Mouse (Mus musculus) cerebellum, postnatal 36 days (tissue): Measurements from ENCODE around the gene Fbrsl1.

Source experiments
- DNase-seq, 2 experiments: peaks; one replicate each; pipeline ENCODE4 v3.0.0; 2021 to 2022; ENCODE audit warnings: mixed read lengths in 2 of 2

Fbrsl1 gene

DNA sequence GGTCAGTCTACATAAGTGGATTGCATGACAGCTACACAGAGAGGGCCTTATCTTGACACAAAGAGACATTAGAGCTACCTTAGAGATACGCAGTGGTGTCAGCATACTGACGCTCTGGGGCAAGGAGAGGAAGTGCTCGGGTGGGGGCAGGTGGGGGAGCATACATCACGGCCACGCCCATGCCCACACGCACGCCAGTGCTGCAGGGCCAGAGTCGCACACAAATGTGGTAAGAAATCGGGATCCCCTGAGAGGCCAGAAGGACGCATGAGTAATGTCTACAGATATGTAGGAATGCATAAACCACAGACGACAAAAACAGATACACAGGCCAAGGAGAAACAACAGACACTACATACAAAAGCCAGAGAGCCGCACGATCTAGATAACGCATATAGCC lies 35.3 kb downstream of the Fbrsl1 start:
- DNase-seq = no peak

DNA sequence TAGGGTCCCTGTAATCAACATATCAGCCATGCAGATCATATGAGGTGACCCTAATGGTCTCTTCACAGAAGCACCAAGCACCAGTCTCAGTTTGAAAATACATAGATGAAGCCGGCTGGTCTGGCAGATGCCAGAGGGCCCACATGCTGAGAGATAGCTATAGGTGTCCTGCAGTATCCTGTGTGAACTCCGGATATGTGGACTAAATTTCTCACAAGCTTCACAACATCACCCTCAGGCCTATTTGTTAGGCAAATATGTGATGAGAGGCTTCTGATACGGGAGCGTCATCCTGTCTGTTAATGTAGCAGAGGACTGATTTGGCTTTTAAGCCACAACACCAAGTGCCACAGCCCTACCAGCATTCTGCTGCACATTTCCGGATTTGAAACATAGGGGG lies 37.9 kb downstream of the Fbrsl1 start:
- peak; percentile 64 to 70 for DNase-seq

DNA sequence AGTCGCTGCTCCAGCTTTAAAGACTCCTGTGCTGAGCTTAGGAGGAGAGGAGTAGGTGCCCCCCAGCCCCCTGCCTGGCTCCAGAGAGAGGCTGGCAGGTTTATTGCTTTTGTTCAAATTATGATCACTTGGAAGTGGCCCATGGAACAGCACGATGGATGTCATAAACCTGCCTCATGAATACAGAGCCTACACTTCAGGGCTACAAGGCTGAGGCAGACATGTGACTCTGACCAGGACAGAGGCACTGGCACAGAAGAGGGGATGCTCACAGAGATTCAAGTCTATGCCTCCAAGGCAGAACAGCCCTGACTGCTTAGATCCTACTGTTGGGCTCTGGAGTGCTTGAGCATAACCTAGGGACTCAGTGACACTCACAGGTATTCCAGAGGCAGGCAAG lies 39.3 kb downstream of the Fbrsl1 start:
- no peak for DNase-seq

DNA sequence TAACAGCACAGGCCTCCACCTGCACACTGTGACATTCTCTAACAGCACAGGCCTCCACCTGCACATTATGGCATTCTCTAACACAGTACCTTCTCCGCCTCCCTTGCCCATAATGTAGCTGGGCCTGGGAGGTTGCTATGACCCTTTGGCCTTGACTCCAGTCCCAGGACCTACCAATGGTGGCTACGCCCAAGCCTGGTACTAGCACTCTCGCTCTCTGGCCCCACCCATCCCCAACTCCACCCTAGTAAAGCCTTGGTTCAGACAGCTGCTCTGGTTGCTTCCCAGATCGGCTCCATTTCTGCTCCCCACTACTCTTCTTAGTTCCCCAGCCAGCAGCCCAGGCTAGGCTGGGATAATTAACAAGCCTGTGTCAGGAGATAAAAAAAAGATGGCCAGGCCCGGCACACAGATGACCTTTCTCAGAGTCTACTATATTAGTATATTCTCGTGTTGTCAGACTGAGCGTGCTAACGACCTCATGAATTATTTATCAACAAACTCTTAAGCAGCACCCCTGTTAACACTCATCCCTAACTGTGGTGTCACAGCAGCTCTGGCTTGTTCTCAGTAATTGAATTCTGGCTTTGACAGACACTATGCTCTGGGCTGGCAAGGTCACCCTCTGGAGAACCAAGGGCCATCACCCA lies 42.1 kb downstream of the Fbrsl1 start:
- DNase-seq = no peak

DNA sequence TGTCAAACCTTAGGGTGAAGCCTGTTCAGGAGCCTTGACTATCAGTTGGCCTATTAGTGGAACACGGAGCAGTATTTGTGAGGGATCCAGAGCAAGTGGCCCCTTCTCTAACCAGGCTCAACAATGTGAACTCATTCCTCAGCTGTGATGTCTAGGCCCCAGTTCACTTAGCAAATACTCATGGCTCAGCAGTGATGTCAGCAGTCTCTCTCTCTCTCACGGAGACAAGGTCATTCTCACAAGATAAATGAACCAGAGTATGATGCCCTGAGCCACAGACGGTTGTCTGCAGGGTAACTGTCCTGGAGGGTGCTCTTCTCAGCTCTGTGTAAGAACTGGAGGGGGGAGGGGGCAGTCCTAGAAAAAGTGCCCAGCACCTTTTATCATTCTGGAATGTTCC lies 44.4 kb downstream of the Fbrsl1 start:
- no peak for DNase-seq

DNA sequence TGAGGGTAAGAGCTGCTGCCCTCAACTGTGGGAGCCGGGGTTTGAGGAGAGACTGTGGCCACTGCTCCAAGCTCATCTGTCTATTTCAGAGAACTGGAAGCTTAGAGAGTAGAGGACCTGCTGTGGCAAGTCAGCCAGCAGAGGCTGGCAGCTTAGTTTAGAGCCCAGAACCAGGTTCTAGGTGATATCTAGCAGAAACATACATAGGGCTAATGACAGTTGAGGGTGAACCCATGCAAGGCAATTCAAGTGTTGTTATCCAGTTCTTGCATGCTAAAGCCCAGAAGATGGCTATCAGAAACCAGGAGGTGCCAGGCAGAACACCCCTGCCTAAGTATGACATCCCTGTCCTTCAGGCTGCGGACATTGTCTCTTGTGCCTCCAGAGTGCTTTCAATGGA lies 45.7 kb downstream of the Fbrsl1 start:
- no peak for DNase-seq

DNA sequence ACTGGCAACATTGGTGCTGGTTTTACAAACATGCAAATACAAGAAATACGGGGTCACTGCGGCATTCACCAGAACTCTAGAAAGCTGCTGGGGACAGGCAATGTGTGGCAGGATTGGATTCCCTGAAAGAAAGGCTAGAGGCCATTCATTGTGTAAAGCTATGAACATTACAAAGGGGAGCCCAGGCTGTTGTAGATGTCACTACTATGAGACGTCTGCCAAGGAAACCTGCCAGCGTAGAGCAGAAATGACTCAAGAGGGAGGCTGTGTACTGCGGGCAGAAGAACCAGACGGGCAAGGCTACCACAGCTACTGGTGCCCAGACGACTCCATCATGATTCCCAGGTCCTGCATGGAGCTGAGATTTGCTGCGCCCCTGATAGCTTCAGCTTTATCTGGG lies 47.2 kb downstream of the Fbrsl1 start:
- peak in 1 of 2 experiments; percentile 48 for DNase-seq

DNA sequence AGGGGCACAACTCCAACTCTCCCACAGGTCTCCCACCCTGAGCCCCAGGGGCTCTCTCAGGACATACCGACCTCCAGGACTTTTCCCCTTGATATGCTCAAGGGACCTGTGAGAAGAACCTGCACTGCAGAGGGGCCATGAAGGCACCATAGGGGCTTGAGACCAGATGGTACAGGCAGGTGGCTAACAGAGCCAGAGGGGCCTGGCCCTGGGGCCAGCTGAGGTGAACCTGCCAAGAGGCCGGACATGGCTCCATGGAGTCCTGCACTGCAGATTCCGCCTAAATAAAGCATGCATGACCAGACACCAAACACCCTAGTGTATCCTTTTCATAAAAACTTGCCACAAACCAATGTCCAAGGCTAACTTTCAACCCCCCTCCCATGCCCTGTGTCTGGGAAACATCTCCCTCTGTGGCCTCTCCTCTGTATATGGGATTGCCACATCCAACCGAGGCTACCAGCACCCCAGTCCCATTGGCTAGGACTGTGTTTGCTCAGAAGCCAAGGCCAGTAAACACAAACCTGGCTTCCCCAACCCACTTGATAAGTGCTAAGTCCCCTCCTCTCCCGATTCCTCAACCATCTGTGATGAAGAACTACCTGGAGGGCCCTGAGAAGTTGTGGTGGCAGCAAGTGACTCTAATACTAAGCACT lies 53.2 kb downstream of the Fbrsl1 start:
- DNase-seq = peak; percentile 81 to 82

DNA sequence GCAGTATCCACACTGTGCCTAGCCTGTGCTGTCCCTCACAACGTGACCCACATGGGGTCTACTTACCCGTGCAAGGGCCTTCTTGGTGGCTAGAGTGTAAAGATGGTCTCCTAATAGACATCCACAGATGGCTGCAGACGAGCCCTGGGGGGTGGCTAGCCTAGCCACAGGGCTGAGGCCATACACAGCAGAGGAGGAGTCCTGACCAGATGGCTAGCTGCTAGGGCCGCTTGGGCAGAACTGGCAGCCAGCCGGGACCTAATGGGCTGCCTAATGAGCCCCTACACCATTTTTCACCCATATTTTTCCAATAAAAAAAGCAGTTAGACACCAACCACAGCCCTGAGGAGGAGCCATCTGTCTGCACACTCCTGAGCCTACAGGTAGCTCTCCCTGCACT lies 55.6 kb downstream of the Fbrsl1 start:
- DNase-seq = peak; percentile 79 to 81

DNA sequence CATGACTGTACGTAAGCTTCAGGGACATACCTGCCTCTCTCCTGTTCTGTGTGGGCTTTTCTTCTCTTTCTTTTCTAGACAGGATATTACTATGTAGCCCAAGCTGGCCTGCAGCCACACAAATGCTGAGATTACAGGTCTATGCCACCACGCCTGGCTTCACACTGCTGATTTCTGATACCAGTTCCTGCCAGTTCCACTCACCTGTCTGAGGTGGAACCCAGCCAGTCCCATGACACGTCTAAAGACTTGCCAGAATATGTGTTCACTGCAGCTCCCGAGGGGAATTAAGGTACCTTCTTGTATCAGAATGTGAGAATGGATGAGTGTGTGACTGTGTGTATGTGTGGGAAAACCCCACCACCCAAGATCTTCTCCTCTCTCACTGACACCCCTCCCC lies 57.7 kb downstream of the Fbrsl1 start:
- DNase-seq = peak; percentile 75 to 77

DNA sequence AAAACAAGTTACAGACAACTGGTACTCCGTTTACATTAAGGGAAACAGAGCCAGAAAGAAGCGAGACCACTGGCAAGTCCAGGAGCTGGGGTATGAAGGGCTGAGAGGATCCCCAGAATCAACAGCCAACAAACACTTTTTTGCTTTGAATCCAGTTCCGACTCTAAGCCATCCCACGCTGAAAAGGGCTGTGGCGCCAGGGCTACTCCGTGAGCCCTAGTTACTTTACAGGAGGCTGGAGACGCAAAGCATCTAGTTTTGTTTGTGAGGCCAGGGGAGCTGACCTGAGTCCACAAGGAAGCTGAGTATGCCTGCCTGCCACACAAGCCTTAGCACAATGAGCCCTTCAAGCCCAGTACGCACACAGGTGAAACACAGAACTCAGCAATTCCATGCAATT lies 61.0 kb downstream of the Fbrsl1 start:
- no peak for DNase-seq

DNA sequence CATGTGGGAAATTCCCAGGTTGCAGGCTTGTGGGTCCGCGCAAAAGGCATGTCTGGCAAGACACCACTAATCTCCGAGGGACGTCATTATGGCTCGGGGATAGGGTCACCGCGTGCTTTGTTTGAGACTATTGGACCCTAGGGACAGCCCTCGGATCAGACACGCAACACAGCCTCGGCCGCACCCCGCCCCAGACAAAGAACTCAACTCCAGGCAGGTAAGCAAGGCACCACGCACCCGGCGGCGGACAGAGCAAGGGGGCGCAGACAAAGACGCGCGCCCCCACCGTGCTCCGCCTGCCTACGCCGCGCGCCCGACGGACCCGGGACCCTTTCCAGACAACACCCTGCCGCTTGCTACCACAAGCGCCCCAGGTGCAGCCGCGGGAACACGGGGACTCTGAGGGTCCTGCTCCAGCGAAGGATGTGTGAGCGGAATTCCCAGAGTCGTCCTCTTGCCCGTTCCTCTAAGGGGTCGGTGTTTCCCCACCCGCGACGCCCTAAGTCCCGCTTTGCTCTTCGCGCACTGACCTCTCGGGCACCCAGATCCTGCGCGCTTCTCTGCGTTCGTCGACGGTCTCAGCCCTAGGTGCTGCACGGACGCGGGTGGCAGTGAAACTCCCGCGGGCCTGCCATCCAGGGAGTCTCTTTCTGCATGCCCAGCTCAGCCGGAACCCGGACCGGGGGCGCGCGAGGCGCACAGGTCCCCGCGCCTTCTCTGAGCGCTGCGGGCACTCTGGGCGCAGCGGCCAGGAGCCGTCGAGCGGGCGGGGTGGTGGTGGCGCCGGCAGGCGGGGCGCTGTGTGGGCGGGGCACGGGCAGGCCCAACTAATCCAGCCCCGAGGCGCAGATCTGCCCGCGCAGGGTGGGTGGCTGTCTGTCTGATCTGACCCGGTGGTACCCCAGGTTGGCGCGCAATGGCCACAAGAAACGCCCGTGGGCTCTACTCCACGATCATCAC lies 61.7 kb downstream of the Fbrsl1 start:
- peak; percentile 66 to 82 for DNase-seq

DNA sequence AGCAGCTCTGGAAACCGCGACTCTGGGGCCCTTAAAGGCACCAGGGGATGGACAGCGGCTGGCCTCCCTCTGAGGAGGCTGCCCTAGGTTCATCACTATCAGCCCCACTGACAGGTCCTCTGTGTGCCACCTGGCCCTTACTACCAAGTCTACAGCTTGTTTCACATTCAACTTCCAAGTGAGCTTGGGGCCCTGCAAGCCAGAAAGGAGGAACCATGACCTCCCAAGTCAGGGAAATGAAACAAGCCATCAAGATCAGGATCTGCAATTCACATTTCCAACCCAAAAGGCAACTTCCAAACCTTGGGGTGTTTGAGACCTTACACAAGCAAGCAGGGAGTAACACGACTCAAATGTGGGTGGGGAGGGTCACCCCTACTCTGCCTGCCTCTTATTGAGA lies 63.0 kb downstream of the Fbrsl1 start:
- DNase-seq = no peak

DNA sequence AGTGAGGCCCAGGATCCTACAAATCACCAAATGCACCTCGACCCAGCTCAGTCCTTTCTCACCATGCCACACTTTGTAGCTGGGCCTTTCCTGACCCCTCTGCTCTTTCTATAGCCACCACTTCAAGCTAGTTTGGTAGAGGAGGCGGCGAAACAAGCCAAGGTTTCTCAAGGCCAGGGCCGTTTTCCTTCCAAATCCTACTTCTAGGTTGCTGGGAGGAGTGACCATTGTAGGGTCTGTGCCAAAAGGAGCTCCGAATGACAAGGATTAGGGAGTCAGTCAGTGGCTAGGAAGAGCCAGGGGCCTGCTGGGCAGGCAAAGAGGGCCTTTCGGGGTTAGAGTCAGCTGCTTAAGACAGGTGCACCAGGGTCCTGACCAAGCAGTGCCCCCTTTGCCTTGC lies 63.8 kb downstream of the Fbrsl1 start:
- DNase-seq = no peak

DNA sequence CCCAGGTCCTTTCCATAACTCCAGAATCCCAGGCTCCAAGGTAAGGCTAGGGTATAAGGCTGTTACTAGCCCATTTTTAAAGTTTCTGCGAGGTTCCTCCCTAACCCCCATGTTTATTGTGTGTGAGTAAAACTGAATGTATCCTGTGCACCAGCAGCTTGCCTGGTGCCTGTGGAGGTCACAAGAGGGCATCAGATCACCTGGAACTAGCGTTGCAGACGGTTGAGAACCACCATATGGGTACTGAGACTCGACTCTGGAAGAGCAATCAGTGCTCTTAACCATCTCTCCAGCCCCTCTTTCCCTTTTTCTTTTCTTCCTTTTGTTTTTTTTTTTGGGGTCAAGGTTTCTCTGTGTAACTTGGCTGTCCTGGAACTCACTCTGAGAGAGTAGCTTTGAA lies 68.5 kb downstream of the Fbrsl1 start:
- no peak for DNase-seq

DNA sequence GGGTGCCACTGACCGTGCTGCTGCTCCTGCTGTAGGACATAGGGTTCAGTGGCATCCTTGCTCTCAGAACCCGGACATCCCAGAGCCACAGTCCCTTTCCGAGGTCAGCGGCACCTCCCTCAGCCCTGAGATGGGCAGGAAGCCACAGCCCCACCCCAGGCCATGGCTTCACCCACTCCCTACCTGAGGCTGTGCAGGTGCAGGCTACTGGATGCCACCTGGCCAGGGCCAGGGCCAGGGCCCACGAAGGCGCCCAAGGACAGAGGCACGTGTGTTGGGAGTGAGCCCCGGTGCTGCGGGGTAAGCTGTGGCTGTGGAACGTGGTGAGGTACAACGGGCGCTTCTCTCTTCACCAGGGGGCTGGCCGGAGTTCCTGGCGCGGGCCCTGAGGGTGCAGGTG lies 69.2 kb downstream of the Fbrsl1 start:
- DNase-seq = no peak

DNA sequence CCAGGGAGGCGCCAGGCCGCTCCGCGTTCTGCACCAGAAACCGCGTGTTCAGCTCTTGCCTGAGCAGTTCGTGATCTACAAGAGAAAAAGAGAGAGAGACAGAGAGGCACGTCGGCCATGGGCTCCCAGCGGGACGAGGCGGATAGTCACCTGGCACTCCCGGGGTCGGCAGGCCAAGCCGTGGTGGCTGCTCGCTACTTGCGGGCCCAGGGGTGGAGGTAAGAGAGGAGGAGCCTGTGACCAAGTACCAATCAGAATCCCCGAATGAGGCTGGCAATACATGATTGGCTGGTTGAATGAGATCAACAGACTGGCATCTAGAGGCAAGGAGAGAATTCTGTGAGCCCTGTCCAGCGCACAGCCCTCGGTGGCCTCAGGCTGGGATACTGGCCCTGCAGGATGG lies 70.1 kb downstream of the Fbrsl1 start:
- DNase-seq = no peak

DNA sequence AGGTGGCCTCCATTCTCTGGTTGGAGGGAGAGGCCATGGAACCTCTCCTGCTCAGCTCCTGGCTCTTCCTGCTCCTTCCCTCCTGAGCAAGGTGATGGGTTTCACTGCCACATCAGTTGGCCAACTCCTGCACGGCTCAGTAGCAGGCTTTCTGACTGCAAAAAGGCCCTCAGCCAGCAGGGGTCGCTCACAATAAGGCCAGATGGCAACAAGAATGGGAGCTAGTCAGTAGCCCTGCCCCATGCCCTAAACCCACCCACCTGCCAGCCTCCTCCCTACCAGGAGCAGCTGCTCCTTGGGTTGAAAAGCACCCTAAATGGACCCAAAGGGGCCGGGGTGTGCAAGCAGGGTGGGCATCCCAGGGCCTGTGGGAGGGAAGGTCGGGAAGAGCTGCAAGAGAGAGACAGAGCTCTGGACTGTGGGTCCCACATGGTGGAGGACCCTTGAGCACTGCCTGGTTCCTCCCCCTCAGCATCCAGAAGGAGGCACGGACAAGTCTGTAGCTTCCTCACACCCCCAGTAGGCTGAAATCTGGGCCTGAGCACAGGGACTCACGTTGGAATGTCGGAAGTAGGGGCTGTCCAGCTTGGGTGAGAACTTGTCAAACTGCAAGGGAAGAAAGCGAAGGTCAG lies 71.4 kb downstream of the Fbrsl1 start:
- peak; percentile 92 to 93 for DNase-seq

DNA sequence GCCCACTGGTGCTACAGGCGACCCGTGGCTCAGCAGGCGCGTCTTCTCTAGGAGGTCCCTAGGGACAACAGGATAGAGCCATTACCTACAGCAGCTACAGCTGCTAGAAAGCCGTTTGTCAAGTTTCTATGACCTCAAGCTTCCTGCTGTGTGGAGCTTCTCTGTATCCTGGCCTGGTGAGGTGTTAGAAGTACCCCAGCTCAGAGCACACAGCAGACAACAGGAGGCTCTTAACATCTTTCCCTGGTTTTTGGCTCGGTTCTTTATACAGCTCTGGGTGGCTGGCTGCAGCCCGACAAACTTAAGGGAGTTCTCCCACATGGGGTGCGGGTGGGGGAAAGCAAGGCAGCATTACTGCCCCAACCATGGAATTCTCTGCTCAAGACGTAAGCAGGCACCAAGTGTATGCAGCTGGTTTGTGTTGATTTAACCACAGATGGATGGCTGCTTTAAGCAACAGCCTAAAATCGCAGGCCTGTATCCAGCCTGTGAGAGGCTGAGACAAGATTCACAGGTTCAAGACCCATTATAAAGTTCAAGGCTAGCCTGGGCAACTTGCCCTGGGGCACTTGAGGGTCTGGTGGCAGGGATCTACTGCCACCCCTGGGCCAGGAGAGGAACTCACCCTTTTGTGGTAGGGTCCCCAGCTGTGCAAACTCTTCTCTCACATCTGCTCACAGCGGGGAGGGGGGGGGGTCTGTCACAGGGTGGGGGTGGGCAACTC lies 84.3 kb downstream of the Fbrsl1 start:
- no peak for DNase-seq

DNA sequence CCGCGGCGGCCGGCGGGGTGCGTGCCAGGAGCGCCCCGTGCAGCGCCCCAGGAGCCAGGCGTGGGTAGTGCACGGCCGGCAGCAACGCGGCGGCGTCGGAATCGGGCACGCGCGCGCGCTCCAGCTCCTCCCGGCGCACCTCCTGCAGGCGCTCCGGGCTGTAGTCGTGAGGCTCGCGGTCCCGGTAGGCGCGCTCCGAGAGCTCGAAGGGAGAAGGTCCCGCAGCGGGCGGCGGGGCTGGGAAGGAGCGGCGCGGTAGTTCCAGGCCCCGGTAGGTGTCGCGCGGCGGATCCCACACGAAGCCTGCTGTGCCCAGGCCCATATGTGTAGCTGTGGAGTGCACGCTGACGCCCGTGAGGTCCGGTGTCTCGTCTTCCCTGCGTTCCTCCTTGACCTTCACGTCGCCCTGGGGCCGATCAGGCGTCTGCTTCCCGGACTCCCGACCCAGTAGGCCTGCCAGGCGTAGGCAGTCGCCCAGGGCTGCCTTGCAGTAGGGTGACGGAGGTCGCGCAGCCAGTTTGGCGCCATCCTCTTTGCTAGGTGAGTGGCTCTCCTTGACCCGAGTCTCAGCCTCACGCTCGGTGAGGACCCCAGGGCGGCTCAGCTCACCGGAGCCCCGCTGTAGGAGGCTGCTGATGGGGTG lies 85.0 kb downstream of the Fbrsl1 start:
- DNase-seq = peak; percentile 51 to 58

DNA sequence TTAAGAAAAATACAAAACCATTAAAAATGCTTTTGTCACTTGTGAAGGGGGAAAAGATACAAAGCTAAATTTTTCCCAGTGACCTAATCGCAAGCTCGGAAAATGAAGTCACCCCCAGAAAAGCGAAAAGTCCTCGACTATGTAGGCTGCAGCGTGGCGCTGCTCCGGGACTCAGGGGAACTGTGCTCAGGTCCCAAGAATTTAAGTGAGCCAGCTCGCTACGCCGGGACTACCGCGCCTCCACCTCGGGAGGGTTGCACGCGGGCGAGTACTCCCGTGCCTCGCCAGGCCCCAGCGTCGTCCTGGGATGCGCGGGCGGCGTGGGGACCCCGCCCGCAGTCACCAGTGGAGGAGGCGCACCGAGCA lies 85.5 kb downstream of the Fbrsl1 start:
- DNase-seq = no peak

DNA sequence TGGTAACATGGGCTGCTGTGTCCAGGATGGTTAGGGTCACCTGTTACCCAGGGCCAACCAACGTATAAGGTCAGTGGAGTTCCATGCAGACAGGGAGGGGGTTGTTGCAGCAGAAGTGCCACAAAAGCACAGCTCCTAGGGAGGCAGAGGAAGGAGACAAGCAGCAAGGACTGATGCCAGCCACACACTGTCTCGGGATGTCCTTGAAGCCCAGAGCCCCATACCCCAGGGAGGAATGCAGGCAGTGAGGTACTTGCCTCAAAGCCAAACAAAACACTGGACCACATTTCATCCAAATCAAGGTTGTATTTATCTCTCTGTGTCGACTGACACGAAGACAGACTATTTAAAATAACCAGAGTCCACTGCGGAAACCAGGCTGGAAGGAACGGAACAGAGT lies 86.8 kb downstream of the Fbrsl1 start:
- no peak for DNase-seq
